Mouse (Mus musculus) forebrain, embryonic 10.5 days (tissue): ENCODE measurements around the gene Thbs1. TPM values are rescaled to one million over a fixed set of nuclear protein-coding genes. Genes with fewer than 3 reads are reported as not detected.

Experiments
- DNase-seq: peaks from one replicate; pipeline ENCODE4 v3.0.0-alpha.2; 2017; ENCODE audit warnings: low spot score; ENCODE audit errors: extremely low spot score
- H3K27ac ChIP-seq: fragments of 300-500 bp; sonication (generic); 2 replicates; pipeline ENCODE4 v1.5.1; 2016; ENCODE audit warnings: mild to moderate bottlenecking
- H3K27me3 ChIP-seq: fragments of 300-500 bp; sonication (generic); 2 replicates; pipeline ENCODE4 v1.6.1; 2016; ENCODE audit warnings: mild to moderate bottlenecking; ENCODE audit not compliant: poor library complexity, severe bottlenecking
- H3K36me3 ChIP-seq: fragments of 300-500 bp; sonication (generic); replicated peaks from 2 replicates; pipeline ENCODE4 v1.6.1; 2016; ENCODE audit warnings: mild to moderate bottlenecking, moderate library complexity
- H3K4me1 ChIP-seq: fragments of 300-500 bp; sonication (generic); 2 replicates; pipeline ENCODE4 v1.6.1; 2016
- H3K4me3 ChIP-seq: fragments of 300-500 bp; sonication (generic); 2 replicates; pipeline ENCODE4 v1.5.1; 2016; ENCODE audit warnings: mild to moderate bottlenecking, moderate library complexity
- H3K9me3 ChIP-seq: fragments of 300-500 bp; sonication (generic); 2 replicates; pipeline ENCODE4 v1.6.1; 2016; ENCODE audit warnings: mild to moderate bottlenecking, moderate library complexity
- WGBS: fragments of 180-500 bp; shearing (Covaris S2); methylation state at CpG from one replicate; pipeline ENCODE4 v1.1.7; 2016; 5-methylcytosine and 5-hydroxymethylcytosine counted together
- polyA plus RNA-seq: library from polyadenylated mRNA; unstranded; fragments of >200 nt; fragmentation: Nextera tagmentation; extraction: Ambion mirVana; gene quantifications from 2 replicates; pipeline ENCODE4 v1.2.1, GENCODE M21; 2016

Gene Thbs1
- polyA plus RNA-seq, 1 experiment from 2014 or later = 40.0 TPM

- Histone ChIP-seq H3K4me1 (peaks cover 44% of the 10 kb centered on the region), H3K4me3 (no peak overlapping the region), H3K27ac (no peak overlapping the region), H3K27me3 (peaks cover 11% of the 10 kb centered on the region), H3K9me3 (peaks cover 5% of the 10 kb centered on the region; the same call in 1 of the 2 replicates), H3K36me3 (peaks cover 77% of the 10 kb centered on the region)
- no peak for DNase-seq
- 83% methylated on average over 3 of the region's 3 CpGs for WGBS
Observed at GRCm38 (mm10) chr2:118116754-118117290, 5.1 kb downstream of the Thbs1 start.

- WGBS = 87% methylated on average over 11 of the region's 11 CpGs
- H3K36me3 ChIP-seq = peaks cover 82% of the 10 kb centered on the region
- DNase-seq = no peak
- H3K27me3 ChIP-seq = peaks cover 9% of the 10 kb centered on the region
- no peak overlapping the region for H3K27ac ChIP-seq
- H3K9me3 ChIP-seq = peaks cover 5% of the 10 kb centered on the region; the same call in 1 of the 2 replicates
- H3K4me3 ChIP-seq = no peak overlapping the region
- peaks cover 38% of the 10 kb centered on the region for H3K4me1 ChIP-seq
Observed at GRCm38 (mm10) chr2:118117401-118117800, 5.7 kb downstream of the Thbs1 start.

GRCm38 (mm10) chr2:118118045-118118444, 6.4 kb downstream of the Thbs1 start:
- WGBS = 81% methylated on average over 6 of the region's 6 CpGs
- no peak overlapping the region for H3K27ac ChIP-seq
- peaks cover 89% of the 10 kb centered on the region for H3K36me3 ChIP-seq
- H3K4me3 ChIP-seq = no peak overlapping the region
- no peak for DNase-seq
- H3K27me3 ChIP-seq = peaks cover 3% of the 10 kb centered on the region
- H3K9me3 ChIP-seq = peaks cover 5% of the 10 kb centered on the region; the same call in 1 of the 2 replicates
- peaks cover 31% of the 10 kb centered on the region for H3K4me1 ChIP-seq

- 90% methylated on average over 7 of the region's 7 CpGs for WGBS
Observed at GRCm38 (mm10) chr2:118118515-118118914, 6.8 kb downstream of the Thbs1 start.

GRCm38 (mm10) chr2:118119684-118120083, 8.0 kb downstream of the Thbs1 start:
- peaks cover 100% of the 10 kb centered on the region for H3K36me3 ChIP-seq
- no peak for DNase-seq
- H3K27ac ChIP-seq = no peak overlapping the region
- peaks cover 18% of the 10 kb centered on the region for H3K4me1 ChIP-seq
- H3K4me3 ChIP-seq = no peak overlapping the region
- H3K27me3 ChIP-seq = no peaks in the 10 kb centered on the region
- WGBS = 97% methylated on average over 12 of the region's 12 CpGs
- H3K9me3 ChIP-seq = peaks cover 5% of the 10 kb centered on the region; the same call in 1 of the 2 replicates

More at GRCm38 (mm10) chr2:118118515-118118914, 6.8 kb downstream of the Thbs1 start:
- Histone ChIP-seq H3K4me3 (no peak overlapping the region), H3K36me3 (peaks cover 94% of the 10 kb centered on the region), H3K27ac (no peak overlapping the region), H3K4me1 (peaks cover 27% of the 10 kb centered on the region), H3K27me3 (no peaks in the 10 kb centered on the region), H3K9me3 (peaks cover 5% of the 10 kb centered on the region; the same call in 1 of the 2 replicates)
- DNase-seq = no peak

GRCm38 (mm10) chr2:118120095-118120494, 8.4 kb downstream of the Thbs1 start:
- no peak overlapping the region for H3K4me3 ChIP-seq
- H3K36me3 ChIP-seq = peaks cover 100% of the 10 kb centered on the region
- DNase-seq = no peak
- H3K27ac ChIP-seq = no peak overlapping the region
- WGBS = 94% methylated on average over 11 of the region's 11 CpGs
- peaks cover 5% of the 10 kb centered on the region; the same call in 1 of the 2 replicates for H3K9me3 ChIP-seq
- no peaks in the 10 kb centered on the region for H3K27me3 ChIP-seq
- peaks cover 20% of the 10 kb centered on the region for H3K4me1 ChIP-seq

- H3K27ac ChIP-seq = no peak overlapping the region
- 93% methylated on average over 7 of the region's 7 CpGs for WGBS
- H3K36me3 ChIP-seq = peaks cover 100% of the 10 kb centered on the region
- H3K27me3 ChIP-seq = no peaks in the 10 kb centered on the region
- H3K4me1 ChIP-seq = peaks cover 20% of the 10 kb centered on the region
- H3K4me3 ChIP-seq = no peak overlapping the region
- peaks cover 5% of the 10 kb centered on the region; the same call in 1 of the 2 replicates for H3K9me3 ChIP-seq
- DNase-seq = no peak
Observed at GRCm38 (mm10) chr2:118120751-118121150, 9.1 kb downstream of the Thbs1 start.

- H3K4me1 ChIP-seq = peaks cover 23% of the 10 kb centered on the region
- DNase-seq = no peak
- H3K27me3 ChIP-seq = no peaks in the 10 kb centered on the region
- H3K4me3 ChIP-seq = no peak overlapping the region
- H3K27ac ChIP-seq = no peak overlapping the region
- 96% methylated on average over 6 of the region's 6 CpGs for WGBS
- H3K36me3 ChIP-seq = peaks cover 89% of the 10 kb centered on the region
- H3K9me3 ChIP-seq = peaks cover 5% of the 10 kb centered on the region; the same call in 1 of the 2 replicates
Observed at GRCm38 (mm10) chr2:118122291-118122690, 10.6 kb downstream of the Thbs1 start.

- no peaks in the 10 kb centered on the region for H3K27me3 ChIP-seq
- H3K4me3 ChIP-seq = no peak overlapping the region
- peaks cover 5% of the 10 kb centered on the region; the same call in 1 of the 2 replicates for H3K9me3 ChIP-seq
- peaks cover 28% of the 10 kb centered on the region for H3K4me1 ChIP-seq
- H3K36me3 ChIP-seq = peaks cover 74% of the 10 kb centered on the region
- no peak overlapping the region for H3K27ac ChIP-seq
- no peak for DNase-seq
- 89% methylated on average over 9 of the region's 9 CpGs for WGBS
Observed at GRCm38 (mm10) chr2:118123743-118124142, 12.1 kb downstream of the Thbs1 start.

- Histone ChIP-seq H3K27me3 (no peaks in the 10 kb centered on the region), H3K4me3 (no peak overlapping the region), H3K36me3 (peaks cover 67% of the 10 kb centered on the region), H3K27ac (no peak overlapping the region), H3K9me3 (peaks cover 5% of the 10 kb centered on the region; the same call in 1 of the 2 replicates), H3K4me1 (peaks cover 35% of the 10 kb centered on the region)
- 87% methylated on average over 7 of the region's 7 CpGs for WGBS
- DNase-seq = no peak
Observed at GRCm38 (mm10) chr2:118124437-118124836, 12.8 kb downstream of the Thbs1 start.

GRCm38 (mm10) chr2:118125211-118125939, 13.7 kb downstream of the Thbs1 start:
- Histone ChIP-seq H3K27ac (peak overlapping the region; percentile 60), H3K4me3 (no peak overlapping the region), H3K36me3 (peaks cover 58% of the 10 kb centered on the region), H3K9me3 (no peaks in the 10 kb centered on the region), H3K4me1 (peaks cover 41% of the 10 kb centered on the region), H3K27me3 (no peaks in the 10 kb centered on the region)
- no peak for DNase-seq
- WGBS = 83% methylated on average over 11 of the region's 11 CpGs

- 65% methylated on average over 7 of the region's 7 CpGs for WGBS
- Histone ChIP-seq H3K36me3 (peaks cover 52% of the 10 kb centered on the region), H3K9me3 (no peaks in the 10 kb centered on the region), H3K4me3 (no peak overlapping the region), H3K4me1 (peaks cover 41% of the 10 kb centered on the region), H3K27ac (peak overlapping the region; percentile 51; the same call in 1 of the 2 replicates), H3K27me3 (no peaks in the 10 kb centered on the region)
- DNase-seq = no peak
Observed at GRCm38 (mm10) chr2:118125943-118126470, 14.3 kb downstream of the Thbs1 start.
